Mouse (Mus musculus) embryonic facial prominence, embryonic 11.5 days (tissue): Measurements from ENCODE around the gene Zfp369. TPM values are rescaled to one million over a fixed set of nuclear protein-coding genes. Genes with fewer than 3 reads are reported as not detected.
"Not testable (repeated sequence)": the region's sequence is repeated elsewhere in the genome, so short reads cannot be mapped to it uniquely, and the experiment has no call there.

Experiments
- ATAC-seq: fragments of 200-750 bp; cut with Nextera tagmentation; replicated peaks from 2 replicates; pipeline ENCODE4 v1.8.0; 2017; ENCODE audit warnings: low read depth; ENCODE audit not compliant: insufficient number of reproducible peaks, low FRiP score, low TSS enrichment
- DNase-seq: peaks from one replicate; pipeline ENCODE4 v3.0.0-alpha.2; 2015; ENCODE audit warnings: low spot score
- H3K27ac ChIP-seq: fragments of 300-500 bp; sonication (generic); replicated peaks from 2 replicates; pipeline ENCODE4 v1.5.1; 2014; ENCODE audit warnings: mild to moderate bottlenecking, low read depth, low read length, control low read depth
- H3K27me3 ChIP-seq: fragments of 300-500 bp; sonication (generic); 2 replicates; pipeline ENCODE4 v1.6.1; 2014; ENCODE audit warnings: mild to moderate bottlenecking, low read length, moderate library complexity, mixed read lengths; ENCODE audit not compliant: control insufficient read depth, insufficient read depth
- H3K36me3 ChIP-seq: fragments of 300-500 bp; sonication (generic); replicated peaks from 2 replicates; pipeline ENCODE4 v1.6.1; 2014; ENCODE audit warnings: low read depth, mild to moderate bottlenecking, low read length, moderate library complexity, mixed read lengths; ENCODE audit not compliant: control insufficient read depth, insufficient read depth
- H3K4me1 ChIP-seq: fragments of 300-500 bp; sonication (generic); 2 replicates; pipeline ENCODE4 v1.6.1; 2014; ENCODE audit warnings: low read length, mixed read lengths; ENCODE audit not compliant: control insufficient read depth, insufficient read depth
- H3K4me2 ChIP-seq: fragments of 300-500 bp; sonication (generic); 2 replicates; pipeline ENCODE4 v1.6.1; 2014; ENCODE audit warnings: low read depth, mild to moderate bottlenecking, control low read depth, low read length, moderate library complexity
- H3K4me3 ChIP-seq: fragments of 300-500 bp; sonication (generic); 2 replicates; pipeline ENCODE4 v1.5.1; 2014; ENCODE audit warnings: low read depth, low read length, control low read depth
- H3K9ac ChIP-seq: fragments of 300-500 bp; sonication (generic); replicated peaks from 2 replicates; pipeline ENCODE4 v1.6.1; 2014; ENCODE audit warnings: mild to moderate bottlenecking, control low read depth, low read length
- H3K9me3 ChIP-seq: fragments of 300-500 bp; sonication (generic); replicated peaks from 2 replicates; pipeline ENCODE4 v1.6.1; 2016; ENCODE audit warnings: mild to moderate bottlenecking, low read length, inconsistent platforms, mixed read lengths; ENCODE audit not compliant: control insufficient read depth
- WGBS: fragments of 180-500 bp; shearing (Covaris S2); extraction: QIAGEN DNeasy Blood & Tissue Kit; methylation state at CpG from one replicate; pipeline ENCODE4 v1.1.7; 2014; 5-methylcytosine and 5-hydroxymethylcytosine counted together
- polyA plus RNA-seq: library from polyadenylated mRNA; unstranded; fragments of >200 nt; fragmentation: Nextera tagmentation; extraction: Ambion mirVana; gene quantifications from 2 replicates; pipeline ENCODE4 v1.2.1, GENCODE M21; 2014

Zfp369 gene
- polyA plus RNA-seq, 1 experiment from 2014 or later: 19.3 TPM

- no peak overlapping the region for H3K9ac ChIP-seq
- H3K9me3 ChIP-seq: peaks cover 7% of the 10 kb centered on the region
- H3K4me1 ChIP-seq: no peaks in the 10 kb centered on the region
- no peak overlapping the region for H3K27ac ChIP-seq
- no peaks in the 10 kb centered on the region for H3K36me3 ChIP-seq
- H3K4me3 ChIP-seq: no peak overlapping the region
- 85% methylated on average over 9 of the region's 9 CpGs for WGBS
- H3K4me2 ChIP-seq: no peak overlapping the region
- DNase-seq (no peak), ATAC-seq (no peak)
- no peaks in the 10 kb centered on the region for H3K27me3 ChIP-seq
Measured at GRCm38 (mm10) chr13:65311826-65312225, 33.2 kb downstream of the Zfp369 start.

DNA sequence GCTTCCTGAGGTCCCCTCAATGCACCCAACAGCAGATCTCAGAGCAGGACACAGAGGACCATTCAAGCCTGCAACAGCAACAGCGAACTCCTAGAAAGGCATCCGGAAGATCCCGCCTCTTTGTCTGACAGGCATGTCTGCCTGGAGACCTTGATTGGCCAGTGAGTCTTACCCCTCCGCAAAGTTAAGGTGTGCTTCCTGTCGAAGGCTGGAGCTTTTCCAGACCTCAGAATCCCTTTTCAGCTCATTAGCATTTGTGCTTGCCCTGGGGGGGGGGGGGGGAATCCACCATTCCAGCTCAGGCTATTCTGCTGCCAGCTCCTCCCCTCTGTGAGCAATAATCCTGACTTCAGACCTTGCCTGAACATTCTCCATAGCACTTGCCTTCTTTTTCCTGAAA, 69.9 kb downstream of the Zfp369 start:
- H3K27me3 ChIP-seq, H3K27ac ChIP-seq, ATAC-seq, H3K9ac ChIP-seq, DNase-seq, H3K4me1 ChIP-seq, H3K36me3 ChIP-seq, H3K4me3 ChIP-seq, H3K9me3 ChIP-seq, H3K4me2 ChIP-seq: not testable (repeated sequence)
- 54% methylated on average over 5 of the region's 5 CpGs for WGBS

DNA sequence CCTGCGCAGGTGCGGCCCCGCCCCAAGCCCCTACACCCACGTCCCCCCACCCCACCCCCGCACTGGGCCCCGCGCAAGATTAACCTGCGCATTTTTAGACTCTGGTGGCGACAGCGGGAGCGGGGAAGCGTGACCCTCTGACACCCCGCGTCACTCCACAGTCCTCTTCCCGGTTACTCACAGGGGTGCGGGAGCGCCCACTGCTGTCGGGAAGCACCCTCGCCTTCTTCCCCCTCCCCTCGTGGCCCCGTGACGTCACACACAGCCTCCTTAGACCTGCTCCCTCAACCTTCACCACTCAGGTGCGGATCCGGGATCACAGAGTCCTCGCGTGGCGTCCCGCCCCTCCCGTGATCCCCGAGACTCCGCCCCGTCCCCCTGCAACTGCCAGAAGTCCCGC, 73.2 kb downstream of the Zfp369 start:
- H3K27ac ChIP-seq, H3K36me3 ChIP-seq, H3K4me2 ChIP-seq, H3K9ac ChIP-seq, H3K4me3 ChIP-seq, ATAC-seq, H3K27me3 ChIP-seq, DNase-seq, H3K4me1 ChIP-seq, H3K9me3 ChIP-seq: not testable (repeated sequence)
- 11% methylated on average over 27 of the region's 33 CpGs for WGBS

Other genes starting within 250 kb of the Zfp369 start
- not detected in 2 replicates for gene Spata31d1c, start 245.8 kb upstream of the Zfp369 start, polyA plus RNA-seq
- not detected in 2 replicates for gene Prss47, start 226.1 kb upstream of the Zfp369 start, polyA plus RNA-seq
- gene Mfsd14b, start 165.8 kb upstream of the Zfp369 start, polyA plus RNA-seq: 52.8 and 56.1 TPM in 2 replicates
- gene Olfr465-ps1, start 140.7 kb upstream of the Zfp369 start, polyA plus RNA-seq: not detected in 2 replicates
- not detected in 2 replicates for gene Olfr466, start 128.6 kb upstream of the Zfp369 start, polyA plus RNA-seq
- 0.28 TPM in 1 of 2 replicates, not detected in the other for gene Nlrp4f, start 72.8 kb upstream of the Zfp369 start, polyA plus RNA-seq
- gene Gm10775, start 19.3 kb upstream of the Zfp369 start, polyA plus RNA-seq: not detected in 2 replicates
- gene Gm10139, start 233.9 kb downstream of the Zfp369 start, polyA plus RNA-seq: not detected in 2 replicates